Comparison of ENCODE assay signal across 10 mouse cellular contexts in the genomic region with DNA sequence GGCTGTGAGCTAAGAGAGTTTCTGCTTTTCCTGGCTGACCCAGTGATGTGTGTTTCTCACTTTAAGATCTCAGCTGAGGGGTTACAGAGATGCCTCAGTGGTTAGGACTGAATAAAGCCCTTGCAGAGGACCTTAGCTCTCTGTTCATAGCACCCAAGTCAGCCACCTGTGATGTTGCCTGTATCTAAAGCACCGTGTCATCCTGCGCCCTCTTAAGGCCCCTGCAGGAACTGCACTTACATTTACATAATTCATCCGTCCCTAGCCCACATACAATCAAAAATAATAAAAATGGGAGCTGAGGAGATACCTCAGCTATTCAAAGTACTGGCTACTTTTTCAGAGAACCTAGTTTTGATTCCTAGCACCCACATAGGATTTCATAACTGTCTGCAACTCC. TPM values are rescaled to one million over a fixed set of nuclear protein-coding genes. Genes with fewer than 3 reads are reported as not detected.
DNase-seq lines count a peak whose midpoint lies in the region; ATAC-seq and TF ChIP-seq lines count a peak whose summit lies in the region.
"Had no signal": no experiment of that assay in that cellular context is flagged by ENCODE, and none has a peak within 500 bp of the region (broad histone marks: within the 10 kb centered on the region; RNA-seq: fewer than 3 reads in every experiment).

No protein-coding gene starts in this region.

- H3K4me1 ChIP-seq in lung, adult 2 months (ENCODE audit: control insufficient read depth, insufficient read depth, low read length) = no peaks in the 10 kb centered on the region
- no peaks in the 10 kb centered on the region for H3K4me1 ChIP-seq in bone marrow macrophage, adult 2 months (ENCODE audit: control insufficient read depth, insufficient read depth, low read length)
- H3K4me1 ChIP-seq: forebrain, embryonic 12.5 days had no signal

- TF ChIP-seq POLR2A in lung, adult 2 months (IDR thresholded peaks at IDR 0.05; ENCODE audit: borderline replicate concordance, extremely low read depth, low read depth, low read length) = no peak
- no peak for TF ChIP-seq POLR2A in bone marrow macrophage, adult 2 months (IDR thresholded peaks at IDR 0.05; ENCODE audit: borderline replicate concordance, low read depth, low read length)

- H3K27ac ChIP-seq in bone marrow macrophage, adult 2 months (ENCODE audit: insufficient read depth, low read depth, low read length) = no peak overlapping the region
- H3K27ac ChIP-seq: forebrain, embryonic 12.5 days had no signal

- H3K4me3 ChIP-seq in lung, adult 2 months (replicated peaks; ENCODE audit: extremely low read depth, low read depth, low read length) = no peak overlapping the region
- no peak overlapping the region for H3K4me3 ChIP-seq in bone marrow macrophage, adult 2 months (ENCODE audit: insufficient read depth, low read length)
- H3K4me3 ChIP-seq: forebrain, embryonic 12.5 days had no signal

- 54% methylated on average over 3 of the region's 3 CpGs for WGBS in lung, adult 2 months

- peak; percentile 14 for DNase-seq in embryo, embryonic 10 days (ENCODE audit: low spot score)
- DNase-seq in embryo, embryonic 9.5 days (ENCODE audit: extremely low spot score) = no peak
- no peak for DNase-seq in lung, adult 2 months
- DNase-seq in lung, postnatal 10 days = no peak
- DNase-seq in naive thymus-derived CD4-positive, alpha-beta T cell, adult 2 months (ENCODE audit: low read depth) = peak; percentile 35
- DNase-seq: heart, postnatal 14 days had no signal

- peak; percentile 51 for TF ChIP-seq CTCF in lung, adult 2 months (IDR thresholded peaks at IDR 0.05; ENCODE audit: insufficient read depth, low read length)
- TF ChIP-seq CTCF in bone marrow macrophage, adult 2 months (IDR thresholded peaks at IDR 0.05; ENCODE audit: low read depth, low read length) = 0 out of 2 replicates have a peak, but pooled peaks have one; percentile 16

- ATAC-seq in frontal cortex, adult (ENCODE audit: low TSS enrichment) = no peak
- no peak for ATAC-seq in inflammation-experienced regulatory T-cells, adult 6 months

RNA-seq across cellular contexts. Expression of gene Diras2, which starts 54.9 kb away (rescaled TPM):
- polyA plus RNA-seq in lung, adult 2 months (2012; rRNA removed) = 4.0 and 4.3 TPM in 2 replicates
- polyA plus RNA-seq in bone marrow macrophage, adult 2 months (2012; ENCODE audit: insufficient read depth, insufficient read length, missing spikeins) = 0.91 and 1.1 TPM in 2 replicates
- polyA plus RNA-seq in inflammation-experienced regulatory T-cells, adult 6 months (2017; shearing (Covaris generic)) = not detected

Comparison
In these comparisons a context has a peak if more than half of its experiments do, and no peak if none do; other contexts are left out.
1. DNase-seq: peak in embryo, embryonic 10 days (single experiment) and naive thymus-derived CD4-positive, alpha-beta T cell, adult 2 months (single experiment); none in embryo, embryonic 9.5 days (single experiment), lung, adult 2 months (single experiment) and lung, postnatal 10 days (single experiment).